10 mouse cellular contexts compared by ENCODE assay signal in the genomic region with DNA sequence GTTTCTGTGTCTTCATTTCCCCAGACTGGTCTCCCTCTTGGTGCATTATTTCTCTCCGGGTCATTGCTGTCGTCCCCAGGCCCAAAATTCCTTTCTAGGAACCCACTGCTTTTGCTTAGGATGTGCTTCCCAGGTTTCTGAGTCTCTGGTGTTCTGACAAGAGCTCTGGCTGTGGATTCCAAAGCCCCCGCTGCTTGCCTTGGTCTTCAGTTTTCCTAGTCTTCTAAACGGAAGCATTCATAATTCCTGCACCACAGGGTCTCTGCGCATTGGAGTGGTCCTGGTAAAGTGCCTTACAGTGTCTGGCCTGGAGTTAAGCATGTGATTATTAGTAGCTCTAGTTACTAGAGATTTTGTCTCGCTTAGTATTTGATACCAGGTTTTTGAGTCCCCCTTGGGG. TPM values are rescaled to one million over a fixed set of nuclear protein-coding genes. Genes with fewer than 3 reads are reported as not detected.
DNase-seq lines count a peak whose midpoint lies in the region; ATAC-seq and TF ChIP-seq lines count a peak whose summit lies in the region.
"Had no signal": no experiment of that assay in that cellular context is flagged by ENCODE, and none has a peak within 500 bp of the region (broad histone marks: within the 10 kb centered on the region; RNA-seq: fewer than 3 reads in every experiment).

No protein-coding gene starts in this region.

- H3K4me1 ChIP-seq in heart, embryonic 11.5 days (ENCODE audit: control insufficient read depth, insufficient read depth, low read length), result peaks cover 18% of the 10 kb centered on the region
- peaks cover 1% of the 10 kb centered on the region for H3K4me1 ChIP-seq in ES-Bruce4 (ENCODE audit: control insufficient read depth, insufficient read depth, low read length)
- peaks cover 21% of the 10 kb centered on the region for H3K4me1 ChIP-seq in forebrain, embryonic 16.5 days (replicated peaks; ENCODE audit: control insufficient read depth, insufficient read depth, low read length)
- H3K4me1 ChIP-seq in midbrain, embryonic 10.5 days, result peaks cover 20% of the 10 kb centered on the region

- TF ChIP-seq POLR2A in ES-Bruce4 (IDR thresholded peaks at IDR 0.05; ENCODE audit: insufficient read depth, low read length), result no peak

- 17% methylated on average over 6 of the region's 6 CpGs for WGBS in heart, embryonic 11.5 days (ENCODE audit: insufficient replicate concordance)
- WGBS in forebrain, embryonic 16.5 days, result 16% methylated on average over 6 of the region's 6 CpGs
- 26% methylated on average over 6 of the region's 6 CpGs for WGBS in midbrain, embryonic 10.5 days

- TF ChIP-seq EP300 in ES-Bruce4 (IDR thresholded peaks at IDR 0.05; ENCODE audit: insufficient read depth, low read depth, low read length), result no peak

- no peak for DNase-seq in heart, adult 18-20 months
- DNase-seq in midbrain, embryonic 10.5 days (ENCODE audit: low spot score), result no peak
- DNase-seq in frontal cortex, postnatal 14 days (ENCODE audit: low spot score in 2 of 2), result no peak
- no peak for DNase-seq in cerebellum, postnatal 36 days

- peak overlapping the region; percentile 95 for H3K27ac ChIP-seq in heart, embryonic 11.5 days (ENCODE audit: low read depth, low read length)
- no peak overlapping the region for H3K27ac ChIP-seq in ES-Bruce4 (ENCODE audit: insufficient read depth, low read length)
- peak overlapping the region; percentile 86 for H3K27ac ChIP-seq in forebrain, embryonic 16.5 days (ENCODE audit: low read length)
- H3K27ac ChIP-seq in midbrain, embryonic 10.5 days (replicated peaks), result peak overlapping the region; percentile 93

- TF ChIP-seq CTCF in ES-Bruce4 (IDR thresholded peaks at IDR 0.05; ENCODE audit: low read depth, low read length), result no peak

- H3K4me2 ChIP-seq in heart, embryonic 11.5 days, result peak overlapping the region; percentile 70
- H3K4me2 ChIP-seq in forebrain, embryonic 16.5 days (ENCODE audit: low read length), result peak overlapping the region; percentile 90

- no peak for ATAC-seq in heart, embryonic 11.5 days (replicated peaks; ENCODE audit: insufficient number of reproducible peaks, low FRiP score, low TSS enrichment)
- no peak for ATAC-seq in forebrain, embryonic 16.5 days
- no peak for ATAC-seq in megakaryocyte-erythroid progenitor cell, adult 5-6 weeks (replicated peaks; ENCODE audit: low FRiP score, low TSS enrichment, poor library complexity, severe bottlenecking)

- H3K9me3 ChIP-seq in heart, embryonic 11.5 days (replicated peaks; ENCODE audit: control insufficient read depth, low read length), result no peaks in the 10 kb centered on the region
- no peaks in the 10 kb centered on the region for H3K9me3 ChIP-seq in ES-Bruce4 (replicated peaks; ENCODE audit: control insufficient read depth, insufficient read depth, low read length, poor library complexity, severe bottlenecking)
- H3K9me3 ChIP-seq in forebrain, embryonic 16.5 days (ENCODE audit: control insufficient read depth, low read length), result no peaks in the 10 kb centered on the region
- no peaks in the 10 kb centered on the region for H3K9me3 ChIP-seq in midbrain, embryonic 10.5 days (replicated peaks)

- peaks cover 21% of the 10 kb centered on the region; the same call in 1 of the 2 replicates for H3K36me3 ChIP-seq in heart, embryonic 11.5 days (ENCODE audit: control insufficient read depth, insufficient read depth, low read length)
- peaks cover 44% of the 10 kb centered on the region for H3K36me3 ChIP-seq in ES-Bruce4 (ENCODE audit: control insufficient read depth, insufficient read depth, low read length, poor library complexity, severe bottlenecking)
- peaks cover 21% of the 10 kb centered on the region for H3K36me3 ChIP-seq in forebrain, embryonic 16.5 days (ENCODE audit: control insufficient read depth, insufficient read depth)
- peaks cover 72% of the 10 kb centered on the region for H3K36me3 ChIP-seq in midbrain, embryonic 10.5 days

- H3K27me3 ChIP-seq in heart, embryonic 11.5 days (ENCODE audit: control insufficient read depth, insufficient read depth, low read length), result no peaks in the 10 kb centered on the region
- H3K27me3 ChIP-seq in ES-Bruce4 (ENCODE audit: control insufficient read depth, insufficient read depth, low read length, poor library complexity, severe bottlenecking), result no peaks in the 10 kb centered on the region
- no peaks in the 10 kb centered on the region for H3K27me3 ChIP-seq in forebrain, embryonic 16.5 days (replicated peaks; ENCODE audit: control insufficient read depth, insufficient read depth, low read length)
- no peaks in the 10 kb centered on the region for H3K27me3 ChIP-seq in midbrain, embryonic 10.5 days (ENCODE audit: low read depth, poor library complexity, severe bottlenecking)
- H3K27me3 ChIP-seq: Patski had no signal

- peak overlapping the region; percentile 81 for H3K4me3 ChIP-seq in heart, embryonic 11.5 days (ENCODE audit: low read depth, low read length)
- peak overlapping the region; percentile 93 for H3K4me3 ChIP-seq in ES-Bruce4 (ENCODE audit: low read depth, low read length)
- H3K4me3 ChIP-seq in forebrain, embryonic 16.5 days (replicated peaks; ENCODE audit: low read length), result peak overlapping the region; percentile 89
- H3K4me3 ChIP-seq in midbrain, embryonic 10.5 days, result peak overlapping the region; percentile 95

- peak overlapping the region; percentile 91 for H3K9ac ChIP-seq in heart, embryonic 11.5 days (ENCODE audit: low read depth, low read length)
- peak overlapping the region; percentile 75 for H3K9ac ChIP-seq in ES-Bruce4 (ENCODE audit: low read depth, poor library complexity, severe bottlenecking)
- H3K9ac ChIP-seq in forebrain, embryonic 16.5 days (replicated peaks; ENCODE audit: low read depth, low read length), result peak overlapping the region; percentile 96

RNA-seq across cellular contexts. Expression of a gene that starts 0.8 kb away (rescaled TPM):
- 47.0 and 48.1 TPM in 2 replicates for polyA plus RNA-seq in heart, embryonic 11.5 days (2014; fragmentation: Nextera tagmentation; extraction: Ambion mirVana)
- 100 to 1,000 TPM; 183 to 191 TPM for total RNA-seq in heart, adult 18-20 months (2021)
- polyA plus RNA-seq in ES-Bruce4 (2011; ENCODE audit: insufficient read depth, insufficient read length, low read depth, missing spikeins), result 68.8 and 69.1 TPM in 2 replicates
- polyA plus RNA-seq in forebrain, embryonic 16.5 days (2015; fragmentation: Nextera tagmentation; extraction: Ambion mirVana), result 97.9 and 104 TPM in 2 replicates
- polyA plus RNA-seq in midbrain, embryonic 10.5 days (2016; fragmentation: Nextera tagmentation; extraction: Ambion mirVana), result 56.1 and 60.7 TPM in 2 replicates
- total RNA-seq in megakaryocyte-erythroid progenitor cell, adult 5-6 weeks (2014; fragmentation: Nextera tagmentation), result 134 and 193 TPM in 2 replicates
- total RNA-seq in megakaryocyte-erythroid progenitor cell, adult 5-6 weeks (2017), result 51.1 and 62.6 TPM in 2 replicates

RNA-seq across cellular contexts. Expression of a gene that starts 18.9 kb away (rescaled TPM):
- polyA plus RNA-seq in heart, embryonic 11.5 days (2014; fragmentation: Nextera tagmentation; extraction: Ambion mirVana), result 84.0 and 85.5 TPM in 2 replicates
- 10 to 100 TPM; 67.1 to 68.1 TPM for total RNA-seq in heart, adult 18-20 months (2021)
- polyA plus RNA-seq in ES-Bruce4 (2011; ENCODE audit: insufficient read depth, insufficient read length, low read depth, missing spikeins), result 236 and 262 TPM in 2 replicates
- 125 and 128 TPM in 2 replicates for polyA plus RNA-seq in forebrain, embryonic 16.5 days (2015; fragmentation: Nextera tagmentation; extraction: Ambion mirVana)
- 176 and 180 TPM in 2 replicates for polyA plus RNA-seq in midbrain, embryonic 10.5 days (2016; fragmentation: Nextera tagmentation; extraction: Ambion mirVana)
- 259 and 276 TPM in 2 replicates for total RNA-seq in megakaryocyte-erythroid progenitor cell, adult 5-6 weeks (2014; fragmentation: Nextera tagmentation)
- 284 and 302 TPM in 2 replicates for total RNA-seq in megakaryocyte-erythroid progenitor cell, adult 5-6 weeks (2017)

RNA-seq across cellular contexts. Expression of a gene that starts 29.5 kb away (rescaled TPM):
- polyA plus RNA-seq in heart, embryonic 11.5 days (2014; fragmentation: Nextera tagmentation; extraction: Ambion mirVana), result 14.7 and 17.8 TPM in 2 replicates
- 1 to 10 TPM; 4.2 TPM for total RNA-seq in heart, adult 18-20 months (2021)
- polyA plus RNA-seq in ES-Bruce4 (2011; ENCODE audit: insufficient read depth, insufficient read length, low read depth, missing spikeins), result 14.0 and 16.0 TPM in 2 replicates
- polyA plus RNA-seq in forebrain, embryonic 16.5 days (2015; fragmentation: Nextera tagmentation; extraction: Ambion mirVana), result 52.7 and 62.4 TPM in 2 replicates
- polyA plus RNA-seq in midbrain, embryonic 10.5 days (2016; fragmentation: Nextera tagmentation; extraction: Ambion mirVana), result 41.2 and 51.2 TPM in 2 replicates
- 1.3 and 2.1 TPM in 2 replicates for total RNA-seq in megakaryocyte-erythroid progenitor cell, adult 5-6 weeks (2014; fragmentation: Nextera tagmentation)
- total RNA-seq in megakaryocyte-erythroid progenitor cell, adult 5-6 weeks (2017), result not detected in 2 replicates

RNA-seq across cellular contexts. Expression of a gene that starts 35.9 kb away (rescaled TPM):
- not detected in 2 replicates for polyA plus RNA-seq in heart, embryonic 11.5 days (2014; fragmentation: Nextera tagmentation; extraction: Ambion mirVana)
- not detected for total RNA-seq in heart, adult 18-20 months (2021)
- not detected in 2 replicates for polyA plus RNA-seq in ES-Bruce4 (2011; ENCODE audit: insufficient read depth, insufficient read length, low read depth, missing spikeins)
- 0.14 TPM in 1 of 2 replicates, not detected in the other for polyA plus RNA-seq in forebrain, embryonic 16.5 days (2015; fragmentation: Nextera tagmentation; extraction: Ambion mirVana)
- polyA plus RNA-seq in midbrain, embryonic 10.5 days (2016; fragmentation: Nextera tagmentation; extraction: Ambion mirVana), result not detected in 2 replicates
- total RNA-seq in megakaryocyte-erythroid progenitor cell, adult 5-6 weeks (2014; fragmentation: Nextera tagmentation), result not detected in 2 replicates
- total RNA-seq in megakaryocyte-erythroid progenitor cell, adult 5-6 weeks (2017), result not detected in 2 replicates
- polyA plus RNA-seq: large intestine, adult 2 months; Patski had no signal

RNA-seq across cellular contexts. Expression of a gene that starts 42.6 kb away (rescaled TPM):
- polyA plus RNA-seq in heart, embryonic 11.5 days (2014; fragmentation: Nextera tagmentation; extraction: Ambion mirVana), result 3.4 and 4.2 TPM in 2 replicates
- total RNA-seq in heart, adult 18-20 months (2021), result 1 to 10 TPM; 5.1 to 5.5 TPM
- polyA plus RNA-seq in ES-Bruce4 (2011; ENCODE audit: insufficient read depth, insufficient read length, low read depth, missing spikeins), result 0.30 TPM in 1 of 2 replicates, not detected in the other
- polyA plus RNA-seq in forebrain, embryonic 16.5 days (2015; fragmentation: Nextera tagmentation; extraction: Ambion mirVana), result 8.0 and 9.5 TPM in 2 replicates
- polyA plus RNA-seq in midbrain, embryonic 10.5 days (2016; fragmentation: Nextera tagmentation; extraction: Ambion mirVana), result 2.8 and 4.2 TPM in 2 replicates
- 1.0 and 1.9 TPM in 2 replicates for total RNA-seq in megakaryocyte-erythroid progenitor cell, adult 5-6 weeks (2014; fragmentation: Nextera tagmentation)
- total RNA-seq in megakaryocyte-erythroid progenitor cell, adult 5-6 weeks (2017), result 0.09 and 2.9 TPM in 2 replicates
